Mouse (Mus musculus): ENCODE measurements around the gene Slc8a3.

DNA sequence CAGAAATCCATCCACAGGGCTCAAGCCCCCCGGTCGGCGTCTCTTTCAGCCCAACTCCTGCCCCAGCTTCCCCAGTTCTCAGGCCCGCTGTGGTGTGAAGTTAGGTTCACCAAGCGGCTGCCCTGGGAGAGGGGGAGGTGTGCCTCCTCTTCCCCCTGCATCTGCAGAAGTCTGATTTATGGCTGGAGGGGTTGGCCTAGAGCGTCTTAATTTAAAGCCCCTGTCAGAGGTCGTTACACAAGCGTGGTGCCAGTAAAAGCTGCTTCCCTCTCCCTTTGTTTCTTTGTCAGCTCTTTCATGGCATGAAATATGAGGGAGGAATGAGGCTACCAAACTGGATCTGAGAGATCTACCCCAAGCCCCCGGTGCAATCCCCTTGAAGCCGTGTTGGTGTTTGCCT is 166.9 kb downstream of the Slc8a3 start:
- TF ChIP-seq CTCF (IDR thresholded peaks at IDR 0.05; ENCODE audit: extremely low read depth, insufficient read depth, low read length): no peak
- TF ChIP-seq POLR2A (IDR thresholded peaks at IDR 0.05; ENCODE audit: extremely low read depth, insufficient read depth, low read length): no peak

Measured in cortical plate, adult 2 months (tissue).